12 mouse cellular contexts compared by ENCODE assay signal in the genomic region with DNA sequence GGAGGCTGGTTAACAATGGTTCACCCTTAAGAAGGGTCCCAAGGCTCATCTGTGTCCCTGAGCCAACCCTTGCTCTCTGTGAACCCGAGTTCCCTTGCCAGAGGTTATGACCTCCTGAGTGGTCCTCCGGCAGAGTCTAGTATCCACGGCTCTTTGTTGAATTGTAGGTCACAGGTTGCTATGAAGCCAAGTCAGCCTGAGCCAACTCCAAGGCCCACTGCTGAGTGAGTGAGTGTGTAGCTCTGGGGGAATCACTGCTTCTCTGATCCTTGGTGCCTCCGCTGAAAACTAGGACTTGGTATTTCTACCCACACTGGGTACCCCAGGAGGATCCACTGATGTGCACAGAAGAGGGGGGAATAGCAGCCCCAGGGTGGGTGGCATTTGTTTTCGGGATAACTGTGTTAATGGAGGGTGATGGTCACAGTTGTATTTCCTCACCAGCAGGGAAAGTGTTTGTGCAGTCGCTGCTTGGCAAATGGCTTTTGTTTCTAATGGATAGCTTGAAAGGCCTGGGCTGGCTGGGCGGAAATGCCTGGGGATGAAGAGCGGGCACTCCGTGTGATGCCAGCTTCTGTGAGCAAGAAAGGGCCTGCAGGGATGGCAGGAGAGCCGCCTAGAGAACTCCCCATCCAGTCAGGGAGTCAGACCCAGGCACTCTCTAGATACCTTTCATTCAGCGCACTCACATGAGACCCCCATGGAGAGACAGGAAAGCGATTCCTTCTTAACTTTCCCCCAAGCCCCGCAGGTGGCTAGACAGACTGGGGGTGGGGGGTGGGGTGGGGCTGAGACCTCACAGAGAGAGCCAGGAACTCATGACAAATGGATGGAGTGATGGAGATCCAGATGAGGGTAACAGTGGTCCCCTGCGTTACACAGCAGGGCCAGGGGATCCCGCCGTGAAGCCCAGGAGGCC. TPM values are rescaled to one million over a fixed set of nuclear protein-coding genes. Genes with fewer than 3 reads are reported as not detected.
DNase-seq lines count a peak whose midpoint lies in the region; ATAC-seq and TF ChIP-seq lines count a peak whose summit lies in the region.
"Had no signal": no experiment of that assay in that cellular context is flagged by ENCODE, and none has a peak within 500 bp of the region (broad histone marks: within the 10 kb centered on the region; RNA-seq: fewer than 3 reads in every experiment).

No protein-coding gene starts in this region.

- WGBS in embryonic facial prominence, embryonic 14.5 days, result 29% methylated on average over 16 of the region's 16 CpGs
- 21% methylated on average over 16 of the region's 16 CpGs for WGBS in midbrain, postnatal 0 days

- no peaks in the 10 kb centered on the region for H3K36me3 ChIP-seq in embryonic facial prominence, embryonic 14.5 days (ENCODE audit: control insufficient read depth, insufficient read depth, low read length)
- no peaks in the 10 kb centered on the region for H3K36me3 ChIP-seq in midbrain, postnatal 0 days (ENCODE audit: insufficient read depth, low read length)

- DNase-seq in adrenal gland, postnatal 14 days, result peak; percentile 2
- no peak for DNase-seq in adrenal gland, adult 2 months
- DNase-seq in left cerebral cortex, adult 2 months (ENCODE audit: extremely low spot score in 1 of 2, low spot score in 2 of 2), result no peak
- DNase-seq in left cerebral cortex, adult 11 months (ENCODE audit: low spot score), result no peak
- DNase-seq in embryonic facial prominence, embryonic 14.5 days (ENCODE audit: low spot score), result no peak
- DNase-seq in midbrain, postnatal 0 days (ENCODE audit: low spot score), result peak; percentile 67
- DNase-seq in urinary bladder, adult 2 months (ENCODE audit: low spot score), result no peak
- no peak for DNase-seq in T-cell, adult 2 months (ENCODE audit: low spot score)
- DNase-seq: kidney, adult 11 months; thymus, postnatal 4 days had no signal

- no peaks in the 10 kb centered on the region for H3K9me3 ChIP-seq in embryonic facial prominence, embryonic 14.5 days (ENCODE audit: control insufficient read depth, low read length)
- H3K9me3 ChIP-seq in midbrain, postnatal 0 days (ENCODE audit: low read length), result no peaks in the 10 kb centered on the region

- intact Hi-C loops in left cerebral cortex, adult 2 months (cut with DNase I), result loop anchor here (2.0 kb wide), 1 partner anchor 26 kb away; no protein-coding TSS in a partner anchor

- H3K27ac ChIP-seq in left cerebral cortex, adult 2 months, result peak overlapping the region; percentile 48
- no peak overlapping the region for H3K27ac ChIP-seq in embryonic facial prominence, embryonic 14.5 days (replicated peaks; ENCODE audit: low read depth, low read length)
- peak overlapping the region; percentile 76 for H3K27ac ChIP-seq in midbrain, postnatal 0 days (ENCODE audit: low read depth, low read length)

- H3K27me3 ChIP-seq in embryonic facial prominence, embryonic 14.5 days (replicated peaks; ENCODE audit: control insufficient read depth, insufficient read depth, low read length), result 0 out of 2 replicates have a peak, but pooled peaks cover 5% of the 10 kb centered on the region
- no peaks in the 10 kb centered on the region for H3K27me3 ChIP-seq in midbrain, postnatal 0 days (ENCODE audit: insufficient read depth, low read length)

- peak overlapping the region; percentile 85 for H3K4me2 ChIP-seq in embryonic facial prominence, embryonic 14.5 days (ENCODE audit: low read depth, low read length)
- peak overlapping the region; percentile 95 for H3K4me2 ChIP-seq in midbrain, postnatal 0 days (ENCODE audit: low read depth, low read length, poor library complexity, severe bottlenecking)

- H3K4me3 ChIP-seq in left cerebral cortex, adult 2 months, result no peak overlapping the region; the same call in 1 of the 2 replicates
- no peak overlapping the region for H3K4me3 ChIP-seq in embryonic facial prominence, embryonic 14.5 days (ENCODE audit: low read depth, low read length)
- H3K4me3 ChIP-seq in midbrain, postnatal 0 days (ENCODE audit: low read depth, low read length), result peak overlapping the region; percentile 74

- no peak overlapping the region; the same call in 1 of the 2 replicates for H3K9ac ChIP-seq in embryonic facial prominence, embryonic 14.5 days (ENCODE audit: low read depth, low read length)
- H3K9ac ChIP-seq in midbrain, postnatal 0 days (replicated peaks; ENCODE audit: low read length, poor library complexity, severe bottlenecking), result peak overlapping the region; percentile 88; the same call in 1 of the 2 replicates

- TF ChIP-seq CTCF in left cerebral cortex, adult 2 months (IDR thresholded peaks at IDR 0.05), result no peak
- TF ChIP-seq CTCF in midbrain, postnatal 0 days (IDR thresholded peaks at IDR 0.05), result no peak

- H3K4me1 ChIP-seq in embryonic facial prominence, embryonic 14.5 days (ENCODE audit: control insufficient read depth, insufficient read depth, low read length), result peaks cover 23% of the 10 kb centered on the region
- H3K4me1 ChIP-seq in midbrain, postnatal 0 days (ENCODE audit: insufficient read depth, low read length), result peaks cover 15% of the 10 kb centered on the region; the same call in 1 of the 2 replicates

- no peak for ATAC-seq in embryonic facial prominence, embryonic 14.5 days (ENCODE audit: low read depth)
- peak; percentile 10; the same call in 1 of the 2 replicates for ATAC-seq in midbrain, postnatal 0 days (ENCODE audit: low FRiP score)

RNA-seq across cellular contexts. Expression of gene Prr5, which starts 4.6 kb away (rescaled TPM):
- 7.1 and 8.7 TPM in 2 replicates for total RNA-seq in adrenal gland, postnatal 14 days (2021)
- 1 to 10 TPM; 7.0 to 9.4 TPM for total RNA-seq in adrenal gland, adult 2 months (2021)
- polyA plus RNA-seq in adrenal gland, adult 2 months (2012; rRNA removed), result 15.7 and 26.7 TPM in 2 replicates
- total RNA-seq in left cerebral cortex, adult 2 months (2021), result 10 to 100 TPM; 13.8 to 14.1 TPM
- 26.4 and 31.8 TPM in 2 replicates for polyA plus RNA-seq in embryonic facial prominence, embryonic 14.5 days (2014; fragmentation: Nextera tagmentation; extraction: Ambion mirVana)
- 25.8 and 33.4 TPM in 2 replicates for total RNA-seq in midbrain, postnatal 0 days (2014; rRNA removed)
- 37.8 and 40.7 TPM in 2 replicates for polyA plus RNA-seq in midbrain, postnatal 0 days (2015; fragmentation: Nextera tagmentation; extraction: Ambion mirVana)
- 9.1 and 9.4 TPM in 2 replicates for polyA plus RNA-seq in urinary bladder, adult 2 months (2012; rRNA removed)
- total RNA-seq: MEL had no signal

RNA-seq across cellular contexts. Expression of gene Arhgap8, which starts 55.1 kb away (rescaled TPM):
- 0.83 and 1.2 TPM in 2 replicates for total RNA-seq in adrenal gland, postnatal 14 days (2021)
- total RNA-seq in adrenal gland, adult 2 months (2021), result under 1 TPM; 0.43 to 0.93 TPM
- 0.90 and 1.00 TPM in 2 replicates for polyA plus RNA-seq in adrenal gland, adult 2 months (2012; rRNA removed)
- total RNA-seq in left cerebral cortex, adult 2 months (2021), result not detected
- polyA plus RNA-seq in embryonic facial prominence, embryonic 14.5 days (2014; fragmentation: Nextera tagmentation; extraction: Ambion mirVana), result 3.1 and 4.6 TPM in 2 replicates
- 0.44 and 0.61 TPM in 2 replicates for total RNA-seq in midbrain, postnatal 0 days (2014; rRNA removed)
- polyA plus RNA-seq in midbrain, postnatal 0 days (2015; fragmentation: Nextera tagmentation; extraction: Ambion mirVana), result 0.33 and 0.53 TPM in 2 replicates
- polyA plus RNA-seq in urinary bladder, adult 2 months (2012; rRNA removed), result 5.0 and 5.7 TPM in 2 replicates
- total RNA-seq: liver, adult 2 months; MEL had no signal

Comparison
In these comparisons a context has a peak if more than half of its experiments do, and no peak if none do; other contexts are left out.
1. DNase-seq: peak in adrenal gland, postnatal 14 days (single experiment) and midbrain, postnatal 0 days (single experiment); none in adrenal gland, adult 2 months (single experiment), left cerebral cortex, adult 2 months (0 of 2), left cerebral cortex, adult 11 months (single experiment), embryonic facial prominence, embryonic 14.5 days (single experiment), urinary bladder, adult 2 months (single experiment) and T-cell, adult 2 months (single experiment).